Mouse (Mus musculus) kidney, adult 2 months (tissue): Measurements from ENCODE around the gene Flvcr2.

Source experiments
- CTCF ChIP-seq: fragments of 200-500 bp; conservative IDR thresholded peaks from 2 replicates; pipeline ENCODE4 v1.5.1; 2011; ENCODE audit warnings: low read depth, mild to moderate bottlenecking, control low read depth, low read length, moderate library complexity, mixed read lengths; ENCODE audit not compliant: insufficient read depth, insufficient read length
- POLR2A ChIP-seq: fragments of 200-500 bp; IDR thresholded peaks from one replicate; pipeline ENCODE4 v1.6.1; 2011; ENCODE audit warnings: low read depth, low read length, control low read depth

DNA sequence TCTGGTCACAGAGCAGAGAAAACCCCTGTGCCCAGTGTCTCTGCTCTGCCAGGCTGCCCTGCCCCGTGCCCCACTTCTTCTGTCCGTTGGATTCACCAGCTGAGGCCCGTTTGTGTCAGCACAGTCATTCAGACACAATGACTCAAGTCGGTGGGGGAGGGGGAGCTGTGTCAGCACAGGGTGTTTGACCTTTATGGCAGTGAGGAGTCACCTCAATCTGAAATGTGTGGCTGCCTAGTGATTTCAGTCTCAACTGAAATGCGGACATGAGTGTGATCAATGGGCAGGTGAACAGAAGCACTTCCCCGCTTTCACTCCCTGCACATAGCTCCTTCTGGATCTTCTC, 16.4 kb upstream of the Flvcr2 start:
- TF ChIP-seq CTCF (no peak), POLR2A (no peak)
